Mouse (Mus musculus): ENCODE data around the gene Rc3h1. TPM values are rescaled to one million over a fixed set of nuclear protein-coding genes. Genes with fewer than 3 reads are reported as not detected.
"Not testable (repeated sequence)": the region's sequence is repeated elsewhere in the genome, so short reads cannot be mapped to it uniquely, and the experiment has no call there.

The Rc3h1 gene
- polyA plus RNA-seq (2012; rRNA removed): 7.9 and 8.8 TPM in 2 replicates
- 7.9 and 8.7 TPM in 2 replicates for polyA plus RNA-seq (2014; fragmentation: Nextera tagmentation; extraction: Ambion mirVana)

DNA sequence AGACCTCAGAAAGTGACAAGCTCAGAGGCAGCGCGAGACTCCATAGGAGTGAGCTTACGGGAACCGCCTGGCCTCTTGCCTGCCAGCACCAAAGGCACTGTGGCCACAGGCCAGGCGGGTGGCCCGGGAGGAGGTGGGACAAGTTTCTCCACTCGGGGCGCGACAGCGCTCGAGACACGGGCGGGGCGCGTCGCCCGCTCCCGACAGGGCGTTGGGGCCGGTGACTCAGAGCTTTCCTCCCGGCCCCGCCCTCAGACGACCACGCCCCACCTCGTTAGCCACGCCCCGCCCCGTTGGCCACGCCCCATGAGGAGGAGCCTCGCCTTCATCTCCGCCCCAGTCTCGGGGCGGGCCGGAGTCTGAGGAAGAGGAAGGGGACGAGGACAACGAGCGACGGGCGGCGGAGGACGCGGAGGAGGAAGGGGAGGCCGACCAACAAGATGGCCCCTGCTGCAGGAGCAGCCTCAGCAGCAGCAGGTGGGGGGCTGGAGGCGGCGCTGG is at the start of gene Rc3h1:
Rc3h1 (plus strand) TSS at position 362 of the 501 bp plus-strand sequence.
- peak within 1 kb of the TSS; percentile 95 for H3K4me3 ChIP-seq (replicated peaks; ENCODE audit: low read length)
- H3K27ac ChIP-seq (replicated peaks; ENCODE audit: low read depth, low read length): peak within 1 kb of the TSS; percentile 87
- DNase-seq (ENCODE audit: low spot score) (peak; percentile 85), ATAC-seq (ENCODE audit: low FRiP score, low read depth) (peak; percentile 96)
- H3K9ac ChIP-seq (ENCODE audit: low read depth, low read length, severe bottlenecking): peak within 1 kb of the TSS; percentile 94
- peaks cover 8% of the 10 kb centered on the region for H3K4me1 ChIP-seq (ENCODE audit: control insufficient read depth, insufficient read depth, low read length)
- peak; percentile 78; the same call in 1 of the 2 replicates for TF ChIP-seq POLR2A (IDR thresholded peaks at IDR 0.05; ENCODE audit: borderline replicate concordance, extremely low read depth, insufficient read depth, insufficient read length)
- WGBS: 5% methylated on average over 8 of the region's 45 CpGs
- H3K27me3 ChIP-seq (ENCODE audit: control insufficient read depth, insufficient read depth, low read length): no peaks in the 10 kb centered on the region
- no peaks in the 10 kb centered on the region for H3K9me3 ChIP-seq (ENCODE audit: control insufficient read depth, low read length)
- peak within 1 kb of the TSS; percentile 63 for H3K4me2 ChIP-seq (replicated peaks; ENCODE audit: low read depth, low read length, severe bottlenecking)
- H3K36me3 ChIP-seq (ENCODE audit: control insufficient read depth, insufficient read depth, low read length): no peaks in the 10 kb centered on the region

DNA sequence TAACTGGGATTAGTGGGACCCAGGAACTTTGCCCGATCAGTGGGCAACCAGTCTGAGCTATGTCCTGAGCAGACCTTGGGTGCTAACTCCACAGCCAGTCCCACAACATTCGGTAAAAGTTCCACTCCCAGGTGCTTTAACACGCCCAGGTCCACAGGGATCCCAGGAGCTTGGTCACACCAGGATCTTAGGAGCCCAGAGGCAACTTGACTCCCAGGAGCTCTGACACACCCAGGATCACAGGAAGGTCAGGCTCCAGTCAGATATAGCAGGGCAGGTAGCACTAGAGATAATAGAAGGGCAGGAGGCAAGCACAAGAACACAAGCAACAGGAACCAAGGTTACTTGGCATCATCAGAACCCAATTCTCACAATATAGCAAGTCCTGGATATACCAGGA is 48.1 kb upstream of the Rc3h1 start:
- no peak overlapping the region for H3K4me3 ChIP-seq (replicated peaks; ENCODE audit: low read length)
- no peak overlapping the region for H3K9ac ChIP-seq (ENCODE audit: low read depth, low read length, severe bottlenecking)
- DNase-seq (ENCODE audit: low spot score) (no peak), ATAC-seq (ENCODE audit: low FRiP score, low read depth) (no peak)
- no peaks in the 10 kb centered on the region for H3K36me3 ChIP-seq (ENCODE audit: control insufficient read depth, insufficient read depth, low read length)
- H3K27me3 ChIP-seq (ENCODE audit: control insufficient read depth, insufficient read depth, low read length): no peaks in the 10 kb centered on the region
- H3K27ac ChIP-seq (replicated peaks; ENCODE audit: low read depth, low read length): no peak overlapping the region
- 77% methylated on average over 3 of the region's 3 CpGs for WGBS
- no peaks in the 10 kb centered on the region for H3K4me1 ChIP-seq (ENCODE audit: control insufficient read depth, insufficient read depth, low read length)
- TF ChIP-seq POLR2A (IDR thresholded peaks at IDR 0.05; ENCODE audit: borderline replicate concordance, extremely low read depth, insufficient read depth, insufficient read length): no peak
- H3K9me3 ChIP-seq (ENCODE audit: control insufficient read depth, low read length): no peaks in the 10 kb centered on the region
- H3K4me2 ChIP-seq (replicated peaks; ENCODE audit: low read depth, low read length, severe bottlenecking): no peak overlapping the region

- not testable (repeated sequence) for H3K9ac ChIP-seq (ENCODE audit: low read depth, low read length, severe bottlenecking); ATAC-seq (ENCODE audit: low FRiP score, low read depth); H3K4me1 ChIP-seq (ENCODE audit: control insufficient read depth, insufficient read depth, low read length); H3K36me3 ChIP-seq (ENCODE audit: control insufficient read depth, insufficient read depth, low read length); H3K4me2 ChIP-seq (replicated peaks; ENCODE audit: low read depth, low read length, severe bottlenecking); H3K4me3 ChIP-seq (replicated peaks; ENCODE audit: low read length); H3K27ac ChIP-seq (replicated peaks; ENCODE audit: low read depth, low read length); DNase-seq (ENCODE audit: low spot score); H3K27me3 ChIP-seq (ENCODE audit: control insufficient read depth, insufficient read depth, low read length); H3K9me3 ChIP-seq (ENCODE audit: control insufficient read depth, low read length)
Measured at GRCm38 (mm10) chr1:160859874-160860273, 46.3 kb upstream of the Rc3h1 start.

GRCm38 (mm10) chr1:160861142-160861541 is 45.1 kb upstream of the Rc3h1 start:
- H3K27ac ChIP-seq (replicated peaks; ENCODE audit: low read depth, low read length): no peak overlapping the region
- no peaks in the 10 kb centered on the region for H3K36me3 ChIP-seq (ENCODE audit: control insufficient read depth, insufficient read depth, low read length)
- DNase-seq (ENCODE audit: low spot score): no peak
- no peak for ATAC-seq (ENCODE audit: low FRiP score, low read depth)
- H3K27me3 ChIP-seq (ENCODE audit: control insufficient read depth, insufficient read depth, low read length): no peaks in the 10 kb centered on the region
- WGBS: 86% methylated on average over 2 of the region's 2 CpGs
- no peaks in the 10 kb centered on the region for H3K4me1 ChIP-seq (ENCODE audit: control insufficient read depth, insufficient read depth, low read length)
- H3K4me2 ChIP-seq (replicated peaks; ENCODE audit: low read depth, low read length, severe bottlenecking): no peak overlapping the region
- H3K9ac ChIP-seq (ENCODE audit: low read depth, low read length, severe bottlenecking): no peak overlapping the region
- no peaks in the 10 kb centered on the region for H3K9me3 ChIP-seq (ENCODE audit: control insufficient read depth, low read length)
- TF ChIP-seq POLR2A (IDR thresholded peaks at IDR 0.05; ENCODE audit: borderline replicate concordance, extremely low read depth, insufficient read depth, insufficient read length): no peak
- H3K4me3 ChIP-seq (replicated peaks; ENCODE audit: low read length): no peak overlapping the region

- Histone ChIP-seq H3K27ac (replicated peaks; ENCODE audit: low read depth, low read length) (no peak overlapping the region), H3K27me3 (ENCODE audit: control insufficient read depth, insufficient read depth, low read length) (no peaks in the 10 kb centered on the region), H3K4me3 (replicated peaks; ENCODE audit: low read length) (no peak overlapping the region), H3K36me3 (ENCODE audit: control insufficient read depth, insufficient read depth, low read length) (no peaks in the 10 kb centered on the region), H3K9me3 (ENCODE audit: control insufficient read depth, low read length) (no peaks in the 10 kb centered on the region), H3K9ac (ENCODE audit: low read depth, low read length, severe bottlenecking) (no peak overlapping the region), H3K4me1 (ENCODE audit: control insufficient read depth, insufficient read depth, low read length) (no peaks in the 10 kb centered on the region), H3K4me2 (replicated peaks; ENCODE audit: low read depth, low read length, severe bottlenecking) (no peak overlapping the region)
- DNase-seq (ENCODE audit: low spot score) (no peak), ATAC-seq (ENCODE audit: low FRiP score, low read depth) (no peak)
- WGBS: 69% methylated on average over 1 of the region's 1 CpGs
- no peak for TF ChIP-seq POLR2A (IDR thresholded peaks at IDR 0.05; ENCODE audit: borderline replicate concordance, extremely low read depth, insufficient read depth, insufficient read length)
Measured at GRCm38 (mm10) chr1:160861632-160862031, 44.6 kb upstream of the Rc3h1 start.

DNA sequence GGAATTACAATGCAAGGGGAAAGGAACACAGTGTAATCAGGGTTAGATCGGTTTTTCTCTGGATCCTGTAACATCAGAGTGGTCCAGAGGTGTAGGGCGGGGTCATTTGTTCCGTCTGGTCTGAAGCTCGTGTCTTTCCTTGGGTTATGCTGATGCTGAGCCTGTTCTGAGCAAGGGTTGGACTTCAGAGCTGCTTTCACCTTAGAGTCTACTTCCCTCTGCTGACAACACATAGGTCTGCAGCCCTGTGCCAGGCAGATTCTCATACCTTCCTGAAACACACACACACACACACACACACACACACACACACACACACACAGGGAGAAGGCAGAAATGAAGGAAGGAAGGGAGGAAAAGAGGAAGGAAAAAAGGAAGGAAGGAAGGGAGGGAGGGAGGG is 43.2 kb upstream of the Rc3h1 start:
- Histone ChIP-seq H3K27ac (replicated peaks; ENCODE audit: low read depth, low read length) (no peak overlapping the region), H3K27me3 (ENCODE audit: control insufficient read depth, insufficient read depth, low read length) (no peaks in the 10 kb centered on the region), H3K36me3 (ENCODE audit: control insufficient read depth, insufficient read depth, low read length) (no peaks in the 10 kb centered on the region), H3K4me2 (replicated peaks; ENCODE audit: low read depth, low read length, severe bottlenecking) (no peak overlapping the region), H3K4me3 (replicated peaks; ENCODE audit: low read length) (no peak overlapping the region), H3K9ac (ENCODE audit: low read depth, low read length, severe bottlenecking) (no peak overlapping the region), H3K4me1 (ENCODE audit: control insufficient read depth, insufficient read depth, low read length) (no peaks in the 10 kb centered on the region), H3K9me3 (ENCODE audit: control insufficient read depth, low read length) (no peaks in the 10 kb centered on the region)
- TF ChIP-seq POLR2A (IDR thresholded peaks at IDR 0.05; ENCODE audit: borderline replicate concordance, extremely low read depth, insufficient read depth, insufficient read length): no peak
- 61% methylated on average over 4 of the region's 4 CpGs for WGBS
- DNase-seq (ENCODE audit: low spot score): no peak
- ATAC-seq (ENCODE audit: low FRiP score, low read depth): no peak

All from limb, embryonic 14.5 days (tissue).